ENCODE assay signal across 11 mouse cellular contexts in genomic region chr5:27310217-27310616, GRCm38 (mm10).
"Had no signal": no experiment of that assay in that cellular context is flagged by ENCODE, and none has a peak within 500 bp of the region (broad histone marks: within the 10 kb centered on the region; RNA-seq: fewer than 3 reads in every experiment).

No protein-coding gene starts in this region.

- H3K36me3 ChIP-seq: limb, embryonic 15.5 days; liver, embryonic 12.5 days; lung, embryonic 15.5 days; midbrain, embryonic 12.5 days; neural tube, embryonic 13.5 days; stomach, embryonic 15.5 days had no signal

- H3K9ac ChIP-seq: limb, embryonic 15.5 days; liver, embryonic 12.5 days; lung, embryonic 15.5 days; midbrain, embryonic 12.5 days; neural tube, embryonic 13.5 days; stomach, embryonic 15.5 days had no signal

- H3K4me2 ChIP-seq: limb, embryonic 15.5 days; liver, embryonic 12.5 days; lung, embryonic 15.5 days; midbrain, embryonic 12.5 days; neural tube, embryonic 13.5 days; stomach, embryonic 15.5 days had no signal

- H3K27me3 ChIP-seq: limb, embryonic 15.5 days; liver, embryonic 12.5 days; lung, embryonic 15.5 days; midbrain, embryonic 12.5 days; neural tube, embryonic 13.5 days; stomach, embryonic 15.5 days had no signal

- DNase-seq: kidney, postnatal 25 days; right cerebral cortex, postnatal 14 days; thymus, postnatal 36 days had no signal

- ATAC-seq: liver, embryonic 12.5 days; midbrain, embryonic 16.5 days had no signal

- H3K4me1 ChIP-seq: limb, embryonic 15.5 days; liver, embryonic 12.5 days; lung, embryonic 15.5 days; stomach, embryonic 15.5 days had no signal

- H3K9me3 ChIP-seq: limb, embryonic 15.5 days; liver, embryonic 12.5 days; lung, embryonic 15.5 days; midbrain, embryonic 12.5 days; neural tube, embryonic 13.5 days; stomach, embryonic 15.5 days had no signal

- H3K4me3 ChIP-seq: left cerebral cortex, adult 2 months; limb, embryonic 15.5 days; liver, embryonic 12.5 days; lung, embryonic 15.5 days; midbrain, embryonic 12.5 days; neural tube, embryonic 13.5 days; stomach, embryonic 15.5 days had no signal

- H3K27ac ChIP-seq: left cerebral cortex, adult 2 months; limb, embryonic 15.5 days; liver, embryonic 12.5 days; lung, embryonic 15.5 days; midbrain, embryonic 12.5 days; neural tube, embryonic 13.5 days; stomach, embryonic 15.5 days had no signal
